Mouse (Mus musculus) forebrain, embryonic 10.5 days (tissue): ENCODE data around the gene Atox1. TPM values are rescaled to one million over a fixed set of nuclear protein-coding genes. Genes with fewer than 3 reads are reported as not detected.
A peak's percentile ranks its signal among the peaks of the same experiment; 100 is the strongest.

ENCODE experiments used
- DNase-seq: peaks from one replicate; pipeline ENCODE4 v3.0.0-alpha.2; 2017; ENCODE audit warnings: low spot score; ENCODE audit errors: extremely low spot score
- H3K27ac ChIP-seq: fragments of 300-500 bp; sonication (generic); 2 replicates; pipeline ENCODE4 v1.5.1; 2016; ENCODE audit warnings: mild to moderate bottlenecking
- H3K27me3 ChIP-seq: fragments of 300-500 bp; sonication (generic); 2 replicates; pipeline ENCODE4 v1.6.1; 2016; ENCODE audit warnings: mild to moderate bottlenecking; ENCODE audit not compliant: poor library complexity, severe bottlenecking
- H3K36me3 ChIP-seq: fragments of 300-500 bp; sonication (generic); replicated peaks from 2 replicates; pipeline ENCODE4 v1.6.1; 2016; ENCODE audit warnings: mild to moderate bottlenecking, moderate library complexity
- H3K4me1 ChIP-seq: fragments of 300-500 bp; sonication (generic); 2 replicates; pipeline ENCODE4 v1.6.1; 2016
- H3K4me3 ChIP-seq: fragments of 300-500 bp; sonication (generic); 2 replicates; pipeline ENCODE4 v1.5.1; 2016; ENCODE audit warnings: mild to moderate bottlenecking, moderate library complexity
- H3K9me3 ChIP-seq: fragments of 300-500 bp; sonication (generic); 2 replicates; pipeline ENCODE4 v1.6.1; 2016; ENCODE audit warnings: mild to moderate bottlenecking, moderate library complexity
- WGBS: fragments of 180-500 bp; shearing (Covaris S2); methylation state at CpG from one replicate; pipeline ENCODE4 v1.1.7; 2016; 5-methylcytosine and 5-hydroxymethylcytosine counted together
- polyA plus RNA-seq: library from polyadenylated mRNA; unstranded; fragments of >200 nt; fragmentation: Nextera tagmentation; extraction: Ambion mirVana; gene quantifications from 2 replicates; pipeline ENCODE4 v1.2.1, GENCODE M21; 2016

Gene Atox1
- 215 and 218 TPM in 2 replicates for polyA plus RNA-seq

- H3K36me3 ChIP-seq = peaks cover 7% of the 10 kb centered on the region
- no peaks in the 10 kb centered on the region for H3K27me3 ChIP-seq
- peaks cover 32% of the 10 kb centered on the region for H3K4me1 ChIP-seq
- peak within 1 kb of the TSS; percentile 83 for H3K27ac ChIP-seq
- H3K9me3 ChIP-seq = no peaks in the 10 kb centered on the region
- peak; percentile 91 for DNase-seq
- H3K4me3 ChIP-seq = peak within 1 kb of the TSS; percentile 85
- WGBS = under 1% methylated on average over 36 of the region's 36 CpGs
Measured at GRCm38 (mm10) chr11:55461019-55461645, at the start of gene Atox1. Atox1 (minus strand) TSS chr11:55461239.

- no peaks in the 10 kb centered on the region for H3K4me1 ChIP-seq
- H3K27ac ChIP-seq = no peak overlapping the region
- WGBS = 83% methylated on average over 3 of the region's 3 CpGs
- peaks cover 34% of the 10 kb centered on the region for H3K36me3 ChIP-seq
- no peak for DNase-seq
- H3K27me3 ChIP-seq = no peaks in the 10 kb centered on the region
- H3K4me3 ChIP-seq = no peak overlapping the region
- H3K9me3 ChIP-seq = no peaks in the 10 kb centered on the region
Measured at GRCm38 (mm10) chr11:55505485-55505884, 44.4 kb upstream of the Atox1 start.

GRCm38 (mm10) chr11:55502886-55503285, 41.8 kb upstream of the Atox1 start:
- 87% methylated on average over 5 of the region's 5 CpGs for WGBS
- Histone ChIP-seq H3K4me1 (no peaks in the 10 kb centered on the region), H3K36me3 (peaks cover 60% of the 10 kb centered on the region), H3K4me3 (no peak overlapping the region), H3K27me3 (no peaks in the 10 kb centered on the region), H3K9me3 (no peaks in the 10 kb centered on the region), H3K27ac (no peak overlapping the region)
- DNase-seq = no peak

GRCm38 (mm10) chr11:55501955-55502531, 41.0 kb upstream of the Atox1 start:
- Histone ChIP-seq H3K4me1 (no peaks in the 10 kb centered on the region), H3K9me3 (no peaks in the 10 kb centered on the region), H3K27me3 (no peaks in the 10 kb centered on the region), H3K36me3 (peaks cover 68% of the 10 kb centered on the region), H3K4me3 (no peak overlapping the region), H3K27ac (no peak overlapping the region)
- DNase-seq = no peak
- 91% methylated on average over 8 of the region's 8 CpGs for WGBS

- H3K27me3 ChIP-seq = no peaks in the 10 kb centered on the region
- H3K27ac ChIP-seq = no peak overlapping the region
- no peaks in the 10 kb centered on the region for H3K4me1 ChIP-seq
- no peak overlapping the region for H3K4me3 ChIP-seq
- no peak for DNase-seq
- peaks cover 99% of the 10 kb centered on the region for H3K36me3 ChIP-seq
- 75% methylated on average over 5 of the region's 5 CpGs for WGBS
- no peaks in the 10 kb centered on the region for H3K9me3 ChIP-seq
Measured at GRCm38 (mm10) chr11:55497885-55498284, 36.8 kb upstream of the Atox1 start.

GRCm38 (mm10) chr11:55496158-55496557, 35.1 kb upstream of the Atox1 start:
- Histone ChIP-seq H3K27ac (no peak overlapping the region), H3K9me3 (no peaks in the 10 kb centered on the region), H3K4me1 (no peaks in the 10 kb centered on the region), H3K36me3 (peaks cover 99% of the 10 kb centered on the region), H3K27me3 (no peaks in the 10 kb centered on the region), H3K4me3 (no peak overlapping the region)
- no peak for DNase-seq
- WGBS = 93% methylated on average over 6 of the region's 6 CpGs

GRCm38 (mm10) chr11:55485443-55485842, 24.4 kb upstream of the Atox1 start:
- H3K27me3 ChIP-seq = no peaks in the 10 kb centered on the region
- peaks cover 96% of the 10 kb centered on the region for H3K36me3 ChIP-seq

GRCm38 (mm10) chr11:55473219-55473618, 12.2 kb upstream of the Atox1 start:
- Histone ChIP-seq H3K9me3 (no peaks in the 10 kb centered on the region), H3K27me3 (no peaks in the 10 kb centered on the region), H3K4me1 (peaks cover 36% of the 10 kb centered on the region), H3K36me3 (peaks cover 71% of the 10 kb centered on the region), H3K4me3 (0 out of 2 replicates have a peak overlapping the region, but pooled peaks have one; percentile 3), H3K27ac (no peak overlapping the region)
- DNase-seq = no peak
- WGBS = 95% methylated on average over 3 of the region's 3 CpGs

More at GRCm38 (mm10) chr11:55485443-55485842, 24.4 kb upstream of the Atox1 start:
- DNase-seq = no peak
- WGBS = 93% methylated on average over 7 of the region's 7 CpGs
- Histone ChIP-seq H3K4me1 (no peaks in the 10 kb centered on the region), H3K9me3 (no peaks in the 10 kb centered on the region), H3K4me3 (no peak overlapping the region), H3K27ac (no peak overlapping the region)

GRCm38 (mm10) chr11:55471467-55471866, 10.4 kb upstream of the Atox1 start:
- WGBS = 96% methylated on average over 7 of the region's 7 CpGs
- Histone ChIP-seq H3K27ac (no peak overlapping the region), H3K27me3 (no peaks in the 10 kb centered on the region), H3K9me3 (no peaks in the 10 kb centered on the region), H3K4me1 (peaks cover 40% of the 10 kb centered on the region), H3K36me3 (peaks cover 55% of the 10 kb centered on the region), H3K4me3 (peak overlapping the region; percentile 98)
- DNase-seq = no peak

- DNase-seq = no peak
- peak overlapping the region; percentile 98 for H3K4me3 ChIP-seq
- H3K27me3 ChIP-seq = no peaks in the 10 kb centered on the region
- peaks cover 48% of the 10 kb centered on the region for H3K36me3 ChIP-seq
- peaks cover 38% of the 10 kb centered on the region for H3K4me1 ChIP-seq
- peak overlapping the region; percentile 98 for H3K27ac ChIP-seq
- H3K9me3 ChIP-seq = no peaks in the 10 kb centered on the region
- WGBS = 74% methylated on average over 8 of the region's 8 CpGs
Measured at GRCm38 (mm10) chr11:55470761-55471160, 9.7 kb upstream of the Atox1 start.

GRCm38 (mm10) chr11:55469923-55470691, 9.1 kb upstream of the Atox1 start:
- H3K27me3 ChIP-seq = no peaks in the 10 kb centered on the region
- peak overlapping the region; percentile 98 for H3K27ac ChIP-seq
- WGBS = 1% methylated on average over 46 of the region's 46 CpGs
- H3K4me1 ChIP-seq = peaks cover 37% of the 10 kb centered on the region
- DNase-seq = peak; percentile 47
- H3K4me3 ChIP-seq = peak overlapping the region; percentile 98
- peaks cover 44% of the 10 kb centered on the region for H3K36me3 ChIP-seq
- no peaks in the 10 kb centered on the region for H3K9me3 ChIP-seq

- Histone ChIP-seq H3K9me3 (no peaks in the 10 kb centered on the region), H3K36me3 (peaks cover 36% of the 10 kb centered on the region), H3K27me3 (no peaks in the 10 kb centered on the region), H3K4me3 (peak within 1 kb of the TSS; percentile 98), H3K27ac (peak within 1 kb of the TSS; percentile 98), H3K4me1 (peaks cover 37% of the 10 kb centered on the region)
- peak; percentile 98 for DNase-seq
- under 1% methylated on average over 57 of the region's 57 CpGs for WGBS
Measured at GRCm38 (mm10) chr11:55469048-55469843, 8.2 kb upstream of the Atox1 start, which contains the start of gene G3bp1. G3bp1 (plus strand) TSS chr11:55469685.
